Mouse (Mus musculus): ENCODE measurements around the gene Inf2. TPM values are rescaled to one million over a fixed set of nuclear protein-coding genes. Genes with fewer than 3 reads are reported as not detected.

Inf2 gene
- polyA plus RNA-seq, 1 experiment from 2014 or later = 2.6 TPM

GRCm38 (mm10) chr12:112664656-112665055, 76.1 kb downstream of the Inf2 start:
- Histone ChIP-seq H3K27me3 (replicated peaks; ENCODE audit: control insufficient read depth, insufficient read depth, low read length) (no peaks in the 10 kb centered on the region), H3K27ac (ENCODE audit: low read length) (peak overlapping the region; percentile 72), H3K4me2 (ENCODE audit: low read depth, low read length) (no peak overlapping the region), H3K9ac (ENCODE audit: low read depth, low read length) (peak overlapping the region; percentile 49), H3K4me1 (ENCODE audit: control insufficient read depth, insufficient read depth, low read length) (peaks cover 91% of the 10 kb centered on the region), H3K36me3 (ENCODE audit: control insufficient read depth, insufficient read depth, low read length) (peaks cover 43% of the 10 kb centered on the region), H3K9me3 (ENCODE audit: control insufficient read depth, low read length) (no peaks in the 10 kb centered on the region), H3K4me3 (ENCODE audit: low read length) (no peak overlapping the region)
- WGBS = 43% methylated on average over 5 of the region's 5 CpGs
- ATAC-seq = no peak

Small RNAs within 50 kb of the gene (microRNA-seq; reads per million reads assigned to microRNA genes)
- gene Mir6939 = 1.6 reads per million

Other genes starting within 250 kb of the Inf2 start
- gene A530016L24Rik, start 99.3 kb upstream of the Inf2 start, polyA plus RNA-seq (2015; fragmentation: Nextera tagmentation; extraction: Ambion mirVana) = 0.10 and 0.18 TPM in 2 replicates
- 2.5 and 2.8 TPM in 2 replicates for gene Tmem179, start 72.0 kb upstream of the Inf2 start, polyA plus RNA-seq (2015; fragmentation: Nextera tagmentation; extraction: Ambion mirVana)
- gene Adssl1, start 31.3 kb downstream of the Inf2 start, polyA plus RNA-seq (2015; fragmentation: Nextera tagmentation; extraction: Ambion mirVana) = 2.1 and 2.7 TPM in 2 replicates
- gene Siva1, start 55.9 kb downstream of the Inf2 start, polyA plus RNA-seq (2015; fragmentation: Nextera tagmentation; extraction: Ambion mirVana) = 168 and 186 TPM in 2 replicates
- 56.5 and 65.5 TPM in 2 replicates for gene Akt1, start 86.1 kb downstream of the Inf2 start, polyA plus RNA-seq (2015; fragmentation: Nextera tagmentation; extraction: Ambion mirVana)
- 6.8 and 8.2 TPM in 2 replicates for gene Zbtb42, start 90.0 kb downstream of the Inf2 start, polyA plus RNA-seq (2015; fragmentation: Nextera tagmentation; extraction: Ambion mirVana)
- gene Cep170b, start 131.7 kb downstream of the Inf2 start, polyA plus RNA-seq (2015; fragmentation: Nextera tagmentation; extraction: Ambion mirVana) = 12.4 and 13.2 TPM in 2 replicates
- gene Pld4, start 171.9 kb downstream of the Inf2 start, polyA plus RNA-seq (2015; fragmentation: Nextera tagmentation; extraction: Ambion mirVana) = 12.2 and 13.0 TPM in 2 replicates
- gene Ahnak2, start 213.9 kb downstream of the Inf2 start, polyA plus RNA-seq (2015; fragmentation: Nextera tagmentation; extraction: Ambion mirVana) = 2.3 and 2.8 TPM in 2 replicates
- 3.4 and 4.1 TPM in 2 replicates for gene Clba1, start 220.2 kb downstream of the Inf2 start, polyA plus RNA-seq (2015; fragmentation: Nextera tagmentation; extraction: Ambion mirVana)
- 69.2 and 79.6 TPM in 2 replicates for gene Cdca4, start 240.6 kb downstream of the Inf2 start, polyA plus RNA-seq (2015; fragmentation: Nextera tagmentation; extraction: Ambion mirVana)